Mouse (Mus musculus) ES-E14 (cell line): Measurements from ENCODE around the gene Rundc1.

Source experiments
- CHD2 ChIP-seq: IDR thresholded peaks from 2 replicates; pipeline ENCODE4 v1.6.1; 2014; ENCODE audit warnings: mild to moderate bottlenecking, low read depth, low read length, inconsistent platforms
- HCFC1 ChIP-seq: IDR thresholded peaks from 2 replicates; pipeline ENCODE4 v1.6.1; 2012; ENCODE audit warnings: low read length, inconsistent platforms, borderline replicate concordance; ENCODE audit not compliant: insufficient read depth
- MAFK ChIP-seq: IDR thresholded peaks from 2 replicates; pipeline ENCODE4 v1.6.1; 2014; ENCODE audit warnings: mild to moderate bottlenecking, low read depth, low read length, inconsistent platforms; ENCODE audit not compliant: insufficient read depth
- ZNF384 ChIP-seq: IDR thresholded peaks from 2 replicates; pipeline ENCODE4 v1.6.1; 2012; ENCODE audit warnings: low read depth, low read length, inconsistent platforms

GRCm38 (mm10) chr11:101447786-101448185 lies 22.9 kb downstream of the Rundc1 start:
- TF ChIP-seq CHD2 (no peak), ZNF384 (no peak), MAFK (no peak), HCFC1 (no peak)
